Mouse (Mus musculus): ENCODE data around the gene H2-DMb1. TPM values are rescaled to one million over a fixed set of nuclear protein-coding genes. Genes with fewer than 3 reads are reported as not detected.
"Not testable (repeated sequence)": the region's sequence is repeated elsewhere in the genome, so short reads cannot be mapped to it uniquely, and the experiment has no call there.

The H2-DMb1 gene
- polyA plus RNA-seq, 1 experiment from 2014 or later, result 0.39 TPM

DNA sequence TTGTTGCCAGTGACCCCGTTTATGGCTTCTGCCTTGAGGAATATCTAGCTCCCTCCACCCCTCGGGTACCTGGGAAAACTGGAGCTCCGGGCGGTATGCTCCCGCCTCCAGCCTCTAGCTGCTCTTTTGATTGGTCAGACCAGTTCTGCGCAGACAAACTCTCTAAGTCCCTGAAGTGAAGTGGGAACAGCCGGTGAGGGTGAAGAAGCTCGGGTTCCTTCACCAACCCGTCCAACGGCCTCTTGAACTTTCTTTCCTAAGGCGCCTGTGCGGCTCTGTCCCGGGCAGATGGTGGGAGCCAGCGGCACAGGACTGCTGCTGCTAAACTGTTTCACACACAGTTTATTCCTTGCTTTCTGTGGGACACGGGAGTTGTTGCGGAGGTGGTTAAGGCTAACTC lies 13.5 kb upstream of the H2-DMb1 start:
- Histone ChIP-seq H3K27ac (replicated peaks) (no peak overlapping the region), H3K4me1 (peaks cover 31% of the 10 kb centered on the region), H3K4me3 (peak overlapping the region; percentile 52), H3K27me3 (ENCODE audit: low read depth, poor library complexity, severe bottlenecking) (peaks cover 60% of the 10 kb centered on the region), H3K9me3 (replicated peaks) (no peaks in the 10 kb centered on the region), H3K36me3 (no peaks in the 10 kb centered on the region)
- 1% methylated on average over 16 of the region's 16 CpGs for WGBS
- DNase-seq (ENCODE audit: low spot score), result peak; percentile 55

DNA sequence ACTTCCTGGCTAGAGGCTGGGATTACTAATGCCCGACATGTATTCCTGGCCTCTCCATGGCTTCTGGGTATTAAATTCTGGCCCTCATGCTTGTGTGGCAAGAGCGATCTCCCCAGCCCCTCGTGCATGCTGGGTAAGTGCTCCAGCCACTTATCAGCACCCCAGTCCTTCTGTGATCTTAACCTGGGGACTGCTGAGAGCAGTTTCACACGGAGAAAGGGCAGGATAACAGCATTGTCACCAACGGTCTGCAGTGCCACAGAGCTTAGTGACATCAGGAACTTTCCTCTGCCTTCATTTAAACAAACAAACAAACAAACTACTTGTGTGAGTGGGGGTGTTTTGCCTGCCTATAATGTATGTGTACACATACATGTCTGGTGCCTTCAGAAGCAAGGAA lies 12.6 kb upstream of the H2-DMb1 start:
- Histone ChIP-seq H3K27me3 (ENCODE audit: low read depth, poor library complexity, severe bottlenecking) (peaks cover 60% of the 10 kb centered on the region), H3K9me3 (replicated peaks) (no peaks in the 10 kb centered on the region), H3K4me1 (peaks cover 31% of the 10 kb centered on the region), H3K27ac (replicated peaks) (no peak overlapping the region), H3K36me3 (no peaks in the 10 kb centered on the region), H3K4me3 (peak overlapping the region; percentile 52; the same call in 1 of the 2 replicates)
- 21% methylated on average over 5 of the region's 5 CpGs for WGBS
- DNase-seq (ENCODE audit: low spot score), result no peak

- Histone ChIP-seq H3K9me3 (replicated peaks) (no peaks in the 10 kb centered on the region), H3K27ac (replicated peaks) (no peak overlapping the region), H3K4me1 (peaks cover 25% of the 10 kb centered on the region), H3K27me3 (ENCODE audit: low read depth, poor library complexity, severe bottlenecking) (peaks cover 54% of the 10 kb centered on the region), H3K4me3 (no peak overlapping the region), H3K36me3 (no peaks in the 10 kb centered on the region)
- WGBS, result 55% methylated on average over 4 of the region's 4 CpGs
- DNase-seq (ENCODE audit: low spot score), result no peak
These were observed 11.4 kb upstream of the H2-DMb1 start for GRCm38 (mm10) chr17:34141448-34141847.

DNA sequence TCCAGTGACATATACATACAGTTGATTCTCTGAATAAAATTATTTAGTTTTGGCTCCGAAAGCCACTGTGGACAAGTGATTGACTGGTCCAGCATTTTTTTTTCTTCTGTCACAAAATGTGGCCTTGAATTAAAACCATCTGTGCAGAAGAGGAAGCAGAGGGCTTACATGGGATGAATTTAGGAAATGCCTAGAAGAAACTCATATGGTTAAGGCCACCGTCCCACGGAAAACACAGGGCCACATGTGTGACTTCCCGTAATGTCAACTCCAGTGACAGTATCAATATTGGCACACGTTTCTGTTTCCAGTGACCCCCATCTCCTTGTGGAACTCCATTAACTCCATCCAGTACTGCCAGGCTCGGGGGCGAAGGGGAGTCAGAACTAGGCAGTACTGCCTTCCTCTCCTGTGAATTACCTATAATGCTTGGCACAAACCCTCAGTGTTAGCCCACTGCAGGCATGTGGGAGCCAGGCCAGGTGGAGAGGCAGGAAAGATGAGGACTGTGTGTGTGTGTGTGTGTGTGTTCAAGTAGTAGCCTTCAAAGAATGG lies 10.3 kb upstream of the H2-DMb1 start:
- WGBS, result 83% methylated on average over 7 of the region's 7 CpGs

GRCm38 (mm10) chr17:34143033-34143432 lies 9.8 kb upstream of the H2-DMb1 start, which contains the start of gene H2-DMb2:
Gene H2-DMb2, plus strand, starts transcription at chr17:34143307.
- H3K36me3 ChIP-seq, result no peaks in the 10 kb centered on the region
- peaks cover 38% of the 10 kb centered on the region for H3K27me3 ChIP-seq (ENCODE audit: low read depth, poor library complexity, severe bottlenecking)
- peaks cover 25% of the 10 kb centered on the region for H3K4me1 ChIP-seq
- no peak within 1 kb of the TSS for H3K4me3 ChIP-seq
- no peak for DNase-seq (ENCODE audit: low spot score)
- 45% methylated on average over 7 of the region's 7 CpGs for WGBS
- H3K27ac ChIP-seq (replicated peaks), result no peak within 1 kb of the TSS
- H3K9me3 ChIP-seq (replicated peaks), result no peaks in the 10 kb centered on the region

More for the DNA sequence above, 10.3 kb upstream of the H2-DMb1 start:
- no peak for DNase-seq (ENCODE audit: low spot score)
- H3K27me3 ChIP-seq (ENCODE audit: low read depth, poor library complexity, severe bottlenecking), result peaks cover 43% of the 10 kb centered on the region
- peaks cover 25% of the 10 kb centered on the region for H3K4me1 ChIP-seq
- H3K9me3 ChIP-seq (replicated peaks), result no peaks in the 10 kb centered on the region
- no peak overlapping the region for H3K4me3 ChIP-seq
- no peaks in the 10 kb centered on the region for H3K36me3 ChIP-seq
- H3K27ac ChIP-seq (replicated peaks), result no peak overlapping the region

DNA sequence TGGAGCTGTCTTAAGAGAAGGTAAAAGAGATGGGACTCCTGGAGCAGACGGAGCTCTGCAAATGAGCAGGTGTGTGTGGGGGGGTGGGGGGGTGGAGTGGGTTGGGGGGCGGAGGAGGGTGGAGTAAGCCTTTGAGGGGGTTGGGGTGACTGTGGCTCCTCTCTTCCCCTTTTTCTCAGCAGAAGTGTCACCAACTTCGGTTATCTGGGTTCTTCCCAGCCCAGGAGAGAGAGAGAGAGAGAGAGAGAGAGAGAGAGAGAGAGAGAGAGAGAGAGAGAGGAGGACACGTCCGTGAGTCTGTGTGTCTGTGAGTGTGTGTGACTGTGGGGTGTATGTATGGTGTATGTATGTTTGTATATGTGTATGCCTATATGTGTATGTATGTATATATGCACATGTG lies 9.4 kb upstream of the H2-DMb1 start:
- peaks cover 25% of the 10 kb centered on the region for H3K4me1 ChIP-seq
- no peak overlapping the region for H3K4me3 ChIP-seq
- 65% methylated on average over 5 of the region's 5 CpGs for WGBS
- no peak overlapping the region for H3K27ac ChIP-seq (replicated peaks)
- H3K27me3 ChIP-seq (ENCODE audit: low read depth, poor library complexity, severe bottlenecking), result peaks cover 33% of the 10 kb centered on the region
- no peaks in the 10 kb centered on the region for H3K9me3 ChIP-seq (replicated peaks)
- H3K36me3 ChIP-seq, result no peaks in the 10 kb centered on the region
- DNase-seq (ENCODE audit: low spot score), result no peak

GRCm38 (mm10) chr17:34144221-34144620 lies 8.7 kb upstream of the H2-DMb1 start:
- not testable (repeated sequence) for DNase-seq (ENCODE audit: low spot score); H3K4me3 ChIP-seq; H3K36me3 ChIP-seq; H3K9me3 ChIP-seq (replicated peaks); H3K27ac ChIP-seq (replicated peaks)
- H3K27me3 ChIP-seq (ENCODE audit: low read depth, poor library complexity, severe bottlenecking), result peaks cover 26% of the 10 kb centered on the region
- H3K4me1 ChIP-seq, result peaks cover 20% of the 10 kb centered on the region
- WGBS, result 83% methylated on average over 4 of the region's 4 CpGs

- Histone ChIP-seq H3K36me3 (no peaks in the 10 kb centered on the region), H3K27ac (replicated peaks) (no peak overlapping the region), H3K4me1 (peaks cover 12% of the 10 kb centered on the region), H3K4me3 (no peak overlapping the region), H3K9me3 (replicated peaks) (no peaks in the 10 kb centered on the region), H3K27me3 (ENCODE audit: low read depth, poor library complexity, severe bottlenecking) (peaks cover 18% of the 10 kb centered on the region)
- no peak for DNase-seq (ENCODE audit: low spot score)
- WGBS, result 65% methylated on average over 3 of the region's 3 CpGs
These were observed 7.9 kb upstream of the H2-DMb1 start for GRCm38 (mm10) chr17:34144960-34145371.

GRCm38 (mm10) chr17:34155534-34155933 lies 2.7 kb downstream of the H2-DMb1 start:
- H3K36me3 ChIP-seq, result no peaks in the 10 kb centered on the region
- WGBS, result 65% methylated on average over 5 of the region's 5 CpGs
- no peak overlapping the region for H3K27ac ChIP-seq (replicated peaks)
- DNase-seq (ENCODE audit: low spot score), result no peak
- H3K9me3 ChIP-seq (replicated peaks), result no peaks in the 10 kb centered on the region
- H3K4me3 ChIP-seq, result no peak overlapping the region
- no peaks in the 10 kb centered on the region for H3K27me3 ChIP-seq (ENCODE audit: low read depth, poor library complexity, severe bottlenecking)
- H3K4me1 ChIP-seq, result no peaks in the 10 kb centered on the region

GRCm38 (mm10) chr17:34164202-34164895 lies 11.5 kb downstream of the H2-DMb1 start:
- Histone ChIP-seq H3K9me3 (replicated peaks) (no peaks in the 10 kb centered on the region; the same call in 1 of the 2 replicates), H3K36me3 (no peaks in the 10 kb centered on the region), H3K4me1 (no peaks in the 10 kb centered on the region), H3K27ac (replicated peaks) (no peak overlapping the region), H3K4me3 (no peak overlapping the region), H3K27me3 (ENCODE audit: low read depth, poor library complexity, severe bottlenecking) (no peaks in the 10 kb centered on the region)
- DNase-seq (ENCODE audit: low spot score), result no peak
- WGBS, result 47% methylated on average over 9 of the region's 9 CpGs

DNA sequence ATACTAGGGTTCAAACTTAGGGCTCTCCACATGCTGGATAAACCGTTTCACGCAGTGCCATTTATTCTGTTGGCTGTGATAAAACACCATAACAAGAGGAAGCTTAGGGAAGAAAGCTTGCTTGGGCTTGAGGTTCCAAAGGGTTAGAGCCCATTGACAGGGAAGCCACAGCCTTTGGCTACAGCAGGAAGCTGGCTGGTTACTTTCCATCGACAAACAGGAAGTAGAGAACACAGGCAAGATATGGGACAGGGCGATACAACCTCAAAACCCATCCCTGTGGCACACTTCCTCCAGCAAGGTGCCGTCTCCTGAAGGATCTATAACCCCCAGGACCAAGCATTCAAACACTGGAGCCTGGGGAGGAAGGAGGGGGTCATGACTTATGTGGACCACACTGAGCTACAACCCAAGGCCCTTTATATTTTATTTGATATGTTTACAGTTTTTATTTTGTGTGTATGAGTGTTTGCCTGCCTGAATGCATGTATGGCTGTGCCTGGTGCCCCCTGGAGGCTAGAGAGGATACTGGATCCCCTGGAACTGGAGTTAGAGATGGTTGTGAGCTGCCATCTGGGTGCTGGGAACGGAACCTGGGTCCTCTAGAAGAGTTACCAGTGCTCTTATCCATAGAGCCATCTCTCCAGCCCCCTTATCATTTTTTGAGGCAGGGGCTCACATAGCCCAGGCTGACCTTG lies 12.3 kb downstream of the H2-DMb1 start:
- no peaks in the 10 kb centered on the region for H3K27me3 ChIP-seq (ENCODE audit: low read depth, poor library complexity, severe bottlenecking)
- H3K9me3 ChIP-seq (replicated peaks), result no peaks in the 10 kb centered on the region; the same call in 1 of the 2 replicates
- DNase-seq (ENCODE audit: low spot score), result no peak
- no peak overlapping the region for H3K27ac ChIP-seq (replicated peaks)
- no peaks in the 10 kb centered on the region for H3K36me3 ChIP-seq
- H3K4me3 ChIP-seq, result no peak overlapping the region
- no peaks in the 10 kb centered on the region for H3K4me1 ChIP-seq
- 84% methylated on average over 6 of the region's 6 CpGs for WGBS

- peaks cover 8% of the 10 kb centered on the region; the same call in 1 of the 2 replicates for H3K9me3 ChIP-seq (replicated peaks)
- H3K27ac ChIP-seq (replicated peaks), result no peak overlapping the region
- peak; percentile 37 for DNase-seq (ENCODE audit: low spot score)
- H3K4me1 ChIP-seq, result no peaks in the 10 kb centered on the region
- H3K4me3 ChIP-seq, result no peak overlapping the region
- no peaks in the 10 kb centered on the region for H3K36me3 ChIP-seq
- WGBS, result 6% methylated on average over 2 of the region's 2 CpGs
- no peaks in the 10 kb centered on the region for H3K27me3 ChIP-seq (ENCODE audit: low read depth, poor library complexity, severe bottlenecking)
These were observed 16.4 kb downstream of the H2-DMb1 start for GRCm38 (mm10) chr17:34169279-34169678.

- DNase-seq (ENCODE audit: low spot score), result no peak
- no peaks in the 10 kb centered on the region for H3K4me1 ChIP-seq
- H3K27ac ChIP-seq (replicated peaks), result no peak overlapping the region
- no peaks in the 10 kb centered on the region for H3K27me3 ChIP-seq (ENCODE audit: low read depth, poor library complexity, severe bottlenecking)
- H3K4me3 ChIP-seq, result no peak overlapping the region
- no peaks in the 10 kb centered on the region for H3K36me3 ChIP-seq
- H3K9me3 ChIP-seq (replicated peaks), result peaks cover 8% of the 10 kb centered on the region; the same call in 1 of the 2 replicates
- 35% methylated on average over 4 of the region's 4 CpGs for WGBS
These were observed 17.6 kb downstream of the H2-DMb1 start for GRCm38 (mm10) chr17:34170487-34170876.
